Mouse (Mus musculus) neural tube, embryonic 12.5 days (tissue): ENCODE results near the gene Rpl39. TPM values are rescaled to one million over a fixed set of nuclear protein-coding genes. Genes with fewer than 3 reads are reported as not detected.

ENCODE experiments used
- ATAC-seq: fragments of 200-750 bp; cut with Nextera tagmentation; 2 replicates; pipeline ENCODE4 v1.8.0; 2017; ENCODE audit warnings: low read depth, mild to moderate bottlenecking, moderate TSS enrichment, moderate library complexity; ENCODE audit not compliant: low FRiP score
- H3K27ac ChIP-seq: fragments of 300-500 bp; sonication (generic); 2 replicates; pipeline ENCODE4 v1.5.1; 2016
- H3K27me3 ChIP-seq: fragments of 300-500 bp; sonication (generic); replicated peaks from 2 replicates; pipeline ENCODE4 v1.6.1; 2016; ENCODE audit warnings: mild to moderate bottlenecking
- H3K36me3 ChIP-seq: fragments of 300-500 bp; sonication (generic); 2 replicates; pipeline ENCODE4 v1.6.1; 2016; ENCODE audit warnings: mild to moderate bottlenecking
- H3K4me1 ChIP-seq: fragments of 300-500 bp; sonication (generic); 2 replicates; pipeline ENCODE4 v1.6.1; 2016
- H3K4me2 ChIP-seq: fragments of 300-500 bp; sonication (generic); replicated peaks from 2 replicates; pipeline ENCODE4 v1.6.1; 2016; ENCODE audit warnings: mild to moderate bottlenecking
- H3K4me3 ChIP-seq: fragments of 300-500 bp; sonication (generic); 2 replicates; pipeline ENCODE4 v1.5.1; 2016
- H3K9ac ChIP-seq: fragments of 300-500 bp; sonication (generic); 2 replicates; pipeline ENCODE4 v1.6.1; 2016; ENCODE audit warnings: mild to moderate bottlenecking
- H3K9me3 ChIP-seq: fragments of 300-500 bp; sonication (generic); 2 replicates; pipeline ENCODE4 v1.6.1; 2016; ENCODE audit warnings: mild to moderate bottlenecking
- WGBS: fragments of 180-500 bp; shearing (Covaris S2); methylation state at CpG from one replicate; pipeline ENCODE4 v1.1.7; 2016; 5-methylcytosine and 5-hydroxymethylcytosine counted together
- polyA plus RNA-seq: library from polyadenylated mRNA; unstranded; fragments of >200 nt; fragmentation: Nextera tagmentation; extraction: Ambion mirVana; gene quantifications from 2 replicates; pipeline ENCODE4 v1.2.1, GENCODE M21; 2016

Gene Rpl39
- polyA plus RNA-seq, 1 experiment from 2014 or later, result 417 TPM

GRCm38 (mm10) chrX:37048890-37049823, 36.0 kb downstream of the Rpl39 start:
- Histone ChIP-seq H3K27ac (no peak overlapping the region), H3K36me3 (no peaks in the 10 kb centered on the region), H3K4me1 (peaks cover 14% of the 10 kb centered on the region; the same call in 1 of the 2 replicates), H3K27me3 (peaks cover 40% of the 10 kb centered on the region), H3K4me2 (peak overlapping the region; percentile 65), H3K9me3 (no peaks in the 10 kb centered on the region), H3K4me3 (peak overlapping the region; percentile 27), H3K9ac (peak overlapping the region; percentile 17; the same call in 1 of the 2 replicates)
- 17% methylated on average over 70 of the region's 70 CpGs for whole genome bisulfite sequencing
- peak; percentile 41; the same call in 1 of the 2 replicates for ATAC-seq

GRCm38 (mm10) chrX:37048066-37048889, 36.9 kb downstream of the Rpl39 start, which contains the start of gene Sowahd:
Sowahd (plus strand) TSS chrX:37048845.
- ATAC-seq, result peak; percentile 25; the same call in 1 of the 2 replicates
- Histone ChIP-seq H3K4me3 (peak within 1 kb of the TSS; percentile 27), H3K4me2 (peak within 1 kb of the TSS; percentile 65), H3K27ac (no peak within 1 kb of the TSS), H3K9ac (peak within 1 kb of the TSS; percentile 17; the same call in 1 of the 2 replicates), H3K9me3 (no peaks in the 10 kb centered on the region), H3K27me3 (peaks cover 40% of the 10 kb centered on the region), H3K36me3 (no peaks in the 10 kb centered on the region), H3K4me1 (peaks cover 14% of the 10 kb centered on the region; the same call in 1 of the 2 replicates)
- WGBS, result 12% methylated on average over 38 of the region's 38 CpGs

- no peaks in the 10 kb centered on the region for H3K4me1 ChIP-seq
- no peak overlapping the region for H3K4me3 ChIP-seq
- H3K36me3 ChIP-seq, result no peaks in the 10 kb centered on the region
- no peak overlapping the region for H3K4me2 ChIP-seq
- ATAC-seq, result no peak
- H3K9me3 ChIP-seq, result no peaks in the 10 kb centered on the region
- no peak overlapping the region for H3K9ac ChIP-seq
- H3K27ac ChIP-seq, result no peak overlapping the region
- WGBS, result 16% methylated on average over 9 of the region's 9 CpGs
- peaks cover 13% of the 10 kb centered on the region; the same call in 1 of the 2 replicates for H3K27me3 ChIP-seq
Observed at GRCm38 (mm10) chrX:37042726-37043125, 42.5 kb downstream of the Rpl39 start.

Other genes starting within 250 kb of the Rpl39 start
- 114 and 123 TPM in 2 replicates for gene Ube2a, start 211.5 kb downstream of the Rpl39 start, polyA plus RNA-seq
- gene C330007P06Rik, start 211.3 kb downstream of the Rpl39 start, polyA plus RNA-seq, result 30.0 and 30.7 TPM in 2 replicates
- gene Nkrf, start 182.5 kb downstream of the Rpl39 start, polyA plus RNA-seq, result 9.6 and 9.9 TPM in 2 replicates
- 63.8 and 65.5 TPM in 2 replicates for gene Sept6, start 93.6 kb downstream of the Rpl39 start, polyA plus RNA-seq
- not detected in 2 replicates for gene Sowahd, start 36.6 kb downstream of the Rpl39 start, polyA plus RNA-seq
- 24.5 and 24.7 TPM in 2 replicates for gene Upf3b, start 24.9 kb upstream of the Rpl39 start, polyA plus RNA-seq
- 22.5 and 25.4 TPM in 2 replicates for gene Nkap, start 41.4 kb upstream of the Rpl39 start, polyA plus RNA-seq
- 0.14 and 0.24 TPM in 2 replicates for gene Akap14, start 83.4 kb upstream of the Rpl39 start, polyA plus RNA-seq
- gene Ndufa1, start 105.8 kb upstream of the Rpl39 start, polyA plus RNA-seq, result 456 and 492 TPM in 2 replicates
- 14.4 and 14.8 TPM in 2 replicates for gene Rnf113a1, start 105.8 kb upstream of the Rpl39 start, polyA plus RNA-seq
- gene Gm9, start 125.6 kb upstream of the Rpl39 start, polyA plus RNA-seq, result not detected in 2 replicates
- not detected in 2 replicates for gene Rhox1, start 136.9 kb upstream of the Rpl39 start, polyA plus RNA-seq
- gene Rhox2a, start 159.6 kb upstream of the Rpl39 start, polyA plus RNA-seq, result not detected in 2 replicates
- not detected in 2 replicates for gene Rhox3a, start 164.5 kb upstream of the Rpl39 start, polyA plus RNA-seq
- not detected in 2 replicates for gene Rhox4a, start 179.9 kb upstream of the Rpl39 start, polyA plus RNA-seq